Mouse (Mus musculus): ENCODE measurements around the gene Zfp94.

DNA sequence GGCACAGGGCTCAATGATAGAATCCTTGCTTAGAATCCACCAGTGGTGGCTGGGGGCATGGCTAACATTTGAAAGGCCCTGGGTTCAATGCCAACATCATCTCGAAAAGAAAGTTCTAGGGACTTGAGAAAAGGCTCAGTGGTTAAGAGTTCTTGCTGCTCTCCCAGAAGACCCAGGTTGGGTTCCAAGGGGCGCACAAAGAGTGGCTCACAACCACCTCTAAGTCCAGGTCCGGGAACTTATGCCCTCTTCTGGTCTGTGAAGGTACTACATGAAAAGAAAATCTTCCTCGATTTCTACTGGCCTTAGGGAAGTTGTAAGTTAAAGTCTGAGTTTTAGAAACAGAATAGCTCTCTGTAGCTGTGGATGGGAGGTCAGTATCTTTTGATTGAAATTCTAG, 30.4 kb downstream of the Zfp94 start:
- TF ChIP-seq CTCF (IDR thresholded peaks at IDR 0.05; ENCODE audit: insufficient read depth, low read length) (no peak), POLR2A (IDR thresholded peaks at IDR 0.05; ENCODE audit: borderline replicate concordance, extremely low read depth, low read depth, low read length) (no peak)
